Mouse (Mus musculus) thymus, postnatal 4 days (tissue): ENCODE measurements around the gene Olfr350.

Experiments
- DNase-seq: peaks from one replicate; pipeline ENCODE4 v3.0.0; 2021

The Olfr350 gene

DNA sequence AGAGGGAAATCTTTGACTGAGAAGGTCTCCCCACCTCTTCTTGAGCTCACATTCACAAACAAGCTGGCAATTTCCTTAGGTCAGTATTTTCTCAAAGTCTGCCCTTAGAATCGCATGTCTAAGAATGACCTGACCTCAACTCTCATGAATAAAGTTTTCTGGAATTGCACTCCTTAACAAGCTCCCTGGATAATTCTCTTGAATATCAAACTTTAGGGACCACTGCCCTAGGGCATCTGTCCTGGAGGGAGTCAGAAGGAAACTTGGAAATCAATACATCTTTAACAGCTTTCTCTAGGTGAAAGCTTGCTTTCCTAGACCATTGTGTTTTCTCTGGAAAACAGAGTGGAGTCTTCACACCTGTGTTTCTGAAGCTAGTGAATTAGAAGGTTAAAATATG is at the start of gene Olfr350:
Gene Olfr350, plus strand, starts transcription at position 301 of the 400 bp plus-strand sequence.
- DNase-seq = no peak

DNA sequence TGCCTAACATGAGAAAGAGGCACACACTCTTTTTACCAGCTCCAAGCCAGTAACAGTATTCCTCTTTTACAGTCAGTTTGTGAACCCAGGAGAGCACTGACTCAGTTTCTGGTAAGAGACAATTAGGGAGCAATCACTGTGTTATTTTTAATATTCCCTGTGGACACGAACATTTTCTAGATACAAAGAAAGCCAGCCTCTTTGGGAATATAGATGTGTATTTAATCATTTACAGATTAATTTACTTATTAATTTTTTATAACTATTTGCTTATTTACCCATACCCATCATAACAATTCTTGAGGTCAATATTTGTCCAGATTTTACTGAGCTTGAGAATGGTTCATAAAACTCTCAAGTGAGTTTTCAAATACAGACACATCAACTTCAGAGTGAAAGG is 29.2 kb upstream of the Olfr350 start, which contains the start of gene Olfr3:
Gene Olfr3, minus strand, starts transcription at position 101 of the 400 bp plus-strand sequence.
- DNase-seq = no peak

DNA sequence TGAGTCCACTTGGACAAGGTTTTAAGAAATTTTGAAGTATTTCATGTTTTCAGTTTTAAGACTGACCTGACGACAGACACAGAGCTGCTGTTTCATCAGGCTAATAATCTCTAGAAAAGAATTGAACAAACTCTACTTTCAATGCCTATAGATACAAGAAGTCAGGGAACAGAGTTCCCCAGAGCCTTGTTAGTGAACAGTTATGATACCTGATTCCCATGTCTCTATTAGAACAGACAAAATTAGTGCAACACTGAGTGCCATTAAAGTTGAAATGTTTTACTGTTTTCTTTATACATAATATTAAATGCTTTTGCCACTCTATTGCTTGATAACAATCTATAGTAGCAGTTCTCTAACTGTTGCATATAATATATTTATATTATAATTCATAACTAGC is 16.4 kb downstream of the Olfr350 start, which contains the start of gene Olfr351:
Gene Olfr351, minus strand, starts transcription at position 101 of the 400 bp plus-strand sequence.
- no peak for DNase-seq

GRCm38 (mm10) chr2:36868160-36868559 is 22.1 kb downstream of the Olfr350 start, which contains the start of gene Olfr352:
Olfr352 (plus strand) TSS chr2:36868460.
- no peak for DNase-seq

GRCm38 (mm10) chr2:36892836-36893235 is 46.7 kb downstream of the Olfr350 start, which contains the start of gene Olfr353:
Olfr353 (minus strand) TSS chr2:36892936.
- no peak for DNase-seq

- DNase-seq = no peak
Observed at GRCm38 (mm10) chr2:36897114-36897513, 51.0 kb downstream of the Olfr350 start.
